In the genomic region with DNA sequence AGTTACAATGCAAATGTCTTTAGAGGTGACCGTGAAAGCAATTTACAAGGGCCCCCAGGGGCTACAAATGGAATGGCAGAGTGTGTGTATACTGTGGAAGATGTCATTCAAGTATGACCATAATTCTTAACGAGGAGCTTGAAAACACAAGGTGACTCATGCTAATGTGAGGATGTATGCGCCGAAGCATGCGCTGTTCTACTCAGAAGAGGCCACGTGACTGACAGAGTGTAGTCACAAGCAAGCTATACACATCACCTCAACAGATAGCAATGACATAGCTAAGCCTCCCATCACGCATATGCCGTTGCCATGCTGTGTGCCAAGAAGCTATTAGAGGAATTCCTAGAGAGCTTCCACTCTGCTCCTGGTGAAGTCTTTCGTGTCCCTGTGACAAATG, we compare ENCODE assay signal across 20 mouse cellular contexts. TPM values are rescaled to one million over a fixed set of nuclear protein-coding genes. Genes with fewer than 3 reads are reported as not detected.
DNase-seq lines count a peak whose midpoint lies in the region; ATAC-seq and TF ChIP-seq lines count a peak whose summit lies in the region.
"Had no signal": no experiment of that assay in that cellular context is flagged by ENCODE, and none has a peak within 500 bp of the region (broad histone marks: within the 10 kb centered on the region; RNA-seq: fewer than 3 reads in every experiment).

No protein-coding gene starts in this region.

- no peak for DNase-seq in hindbrain, postnatal 0 days (ENCODE audit: low spot score)
- no peak for DNase-seq in hindbrain, embryonic 11.5 days (ENCODE audit: low spot score)
- DNase-seq in midbrain, embryonic 11.5 days (ENCODE audit: low spot score, missing footprints) = peak; percentile 39
- peak; percentile 3 for DNase-seq in CH12.LX (ENCODE audit: extremely low read depth)
- no peak for DNase-seq in liver, postnatal 0 days
- DNase-seq: adrenal gland, adult 8-10 months; adrenal gland, postnatal 36 days; B cell, adult 2 months; cerebellum, adult 2 months; cerebellum, postnatal 10 days; forebrain, postnatal 0 days; gastrocnemius, postnatal 14 days; heart, adult 2 months; heart, postnatal 14 days had no signal

- TF ChIP-seq CTCF in hindbrain, postnatal 0 days (IDR thresholded peaks at IDR 0.05; ENCODE audit: low read depth) = no peak
- no peak for TF ChIP-seq CTCF in CH12.LX (conservative IDR thresholded peaks at IDR 0.05 in 1 of 2, IDR thresholded peaks at IDR 0.05 in 1 of 2; ENCODE audit: low read depth in 2 of 2, low read length in 2 of 2)
- no peak for TF ChIP-seq CTCF in liver, postnatal 0 days (IDR thresholded peaks at IDR 0.05; ENCODE audit: low read depth)

- 78% methylated on average over 9 of the region's 9 CpGs for WGBS in hindbrain, postnatal 0 days
- 88% methylated on average over 9 of the region's 9 CpGs for WGBS in hindbrain, embryonic 11.5 days
- WGBS in midbrain, embryonic 11.5 days = 91% methylated on average over 9 of the region's 9 CpGs
- WGBS in midbrain, embryonic 16.5 days = 79% methylated on average over 9 of the region's 9 CpGs
- 81% methylated on average over 9 of the region's 9 CpGs for WGBS in liver, postnatal 0 days (ENCODE audit: insufficient replicate concordance)

- H3K9me3 ChIP-seq in hindbrain, postnatal 0 days (ENCODE audit: low read length) = no peaks in the 10 kb centered on the region
- H3K9me3 ChIP-seq in hindbrain, embryonic 11.5 days (ENCODE audit: control insufficient read depth, low read length) = no peaks in the 10 kb centered on the region
- no peaks in the 10 kb centered on the region for H3K9me3 ChIP-seq in midbrain, embryonic 11.5 days (ENCODE audit: control insufficient read depth, low read length)
- H3K9me3 ChIP-seq in midbrain, embryonic 16.5 days (replicated peaks; ENCODE audit: control insufficient read depth, low read length, poor library complexity, severe bottlenecking) = no peaks in the 10 kb centered on the region
- H3K9me3 ChIP-seq in CH12.LX (replicated peaks; ENCODE audit: low read length) = no peaks in the 10 kb centered on the region
- no peaks in the 10 kb centered on the region for H3K9me3 ChIP-seq in liver, postnatal 0 days (ENCODE audit: low read length)
- H3K9me3 ChIP-seq: embryonic facial prominence, embryonic 10.5 days; forebrain, embryonic 13.5 days; heart, embryonic 15.5 days had no signal

- no peak for TF ChIP-seq EP300 in CH12.LX (IDR thresholded peaks at IDR 0.05; ENCODE audit: low read length)
- TF ChIP-seq EP300 in liver, postnatal 0 days (IDR thresholded peaks at IDR 0.05; ENCODE audit: low read depth) = no peak

- no peak overlapping the region for H3K27ac ChIP-seq in hindbrain, postnatal 0 days
- H3K27ac ChIP-seq in hindbrain, embryonic 11.5 days (ENCODE audit: low read depth, low read length) = no peak overlapping the region
- no peak overlapping the region for H3K27ac ChIP-seq in midbrain, embryonic 11.5 days (ENCODE audit: low read depth, low read length)
- H3K27ac ChIP-seq in midbrain, embryonic 16.5 days (ENCODE audit: low read length) = no peak overlapping the region
- H3K27ac ChIP-seq in CH12.LX (ENCODE audit: insufficient read depth, low read depth) = no peak overlapping the region
- H3K27ac ChIP-seq in liver, postnatal 0 days (ENCODE audit: low read depth) = no peak overlapping the region
- H3K27ac ChIP-seq: embryonic facial prominence, embryonic 10.5 days; forebrain, embryonic 13.5 days; heart, adult 2 months; heart, embryonic 15.5 days had no signal

- in situ Hi-C loops in CH12.LX (cut with MboI; ENCODE audit: low pct_ligation_motif_present, low pct_unique_long_range_greater_than_20kb, low sequenced_read_pairs) = no loop called here

- H3K27me3 ChIP-seq in hindbrain, postnatal 0 days (ENCODE audit: insufficient read depth, low read length) = no peaks in the 10 kb centered on the region
- H3K27me3 ChIP-seq in hindbrain, embryonic 11.5 days (ENCODE audit: control insufficient read depth, insufficient read depth, low read length) = no peaks in the 10 kb centered on the region
- H3K27me3 ChIP-seq in midbrain, embryonic 11.5 days (ENCODE audit: control insufficient read depth, insufficient read depth, low read length) = no peaks in the 10 kb centered on the region
- H3K27me3 ChIP-seq in midbrain, embryonic 16.5 days (ENCODE audit: control insufficient read depth, insufficient read depth, low read depth, low read length) = no peaks in the 10 kb centered on the region
- no peaks in the 10 kb centered on the region for H3K27me3 ChIP-seq in CH12.LX (replicated peaks)
- H3K27me3 ChIP-seq in liver, postnatal 0 days (ENCODE audit: insufficient read depth, low read length) = no peaks in the 10 kb centered on the region
- H3K27me3 ChIP-seq: heart, embryonic 15.5 days had no signal

- H3K79me2 ChIP-seq in CH12.LX (replicated peaks; ENCODE audit: control insufficient read depth, extremely low read depth, insufficient read depth, poor library complexity, severe bottlenecking) = no peaks in the 10 kb centered on the region

- no peak overlapping the region for H3K4me2 ChIP-seq in hindbrain, postnatal 0 days (ENCODE audit: low read depth, low read length)
- no peak overlapping the region for H3K4me2 ChIP-seq in hindbrain, embryonic 11.5 days (replicated peaks; ENCODE audit: low read depth, low read length)
- no peak overlapping the region for H3K4me2 ChIP-seq in midbrain, embryonic 11.5 days
- H3K4me2 ChIP-seq in midbrain, embryonic 16.5 days (ENCODE audit: low read length) = no peak overlapping the region
- no peak overlapping the region for H3K4me2 ChIP-seq in CH12.LX (ENCODE audit: insufficient read depth, low read depth, poor library complexity, severe bottlenecking)
- no peak overlapping the region for H3K4me2 ChIP-seq in liver, postnatal 0 days (ENCODE audit: low read depth, low read length)
- H3K4me2 ChIP-seq: forebrain, embryonic 13.5 days; heart, embryonic 11.5 days; heart, embryonic 15.5 days had no signal

- no peaks in the 10 kb centered on the region for H3K36me3 ChIP-seq in hindbrain, postnatal 0 days (ENCODE audit: insufficient read depth, low read length)
- no peaks in the 10 kb centered on the region for H3K36me3 ChIP-seq in hindbrain, embryonic 11.5 days (ENCODE audit: control insufficient read depth, insufficient read depth, low read length)
- no peaks in the 10 kb centered on the region for H3K36me3 ChIP-seq in midbrain, embryonic 11.5 days (ENCODE audit: control insufficient read depth, insufficient read depth, low read length)
- H3K36me3 ChIP-seq in midbrain, embryonic 16.5 days (ENCODE audit: control insufficient read depth, insufficient read depth, low read length) = no peaks in the 10 kb centered on the region
- H3K36me3 ChIP-seq in CH12.LX (replicated peaks in 1 of 2; ENCODE audit: control insufficient read depth in 1 of 2, insufficient read depth in 1 of 2, low read length in 1 of 2) = no peaks in the 10 kb centered on the region
- no peaks in the 10 kb centered on the region for H3K36me3 ChIP-seq in liver, postnatal 0 days (replicated peaks; ENCODE audit: insufficient read depth, low read length)
- H3K36me3 ChIP-seq: embryonic facial prominence, embryonic 10.5 days; heart, embryonic 15.5 days had no signal

- no peak overlapping the region for H3K4me3 ChIP-seq in hindbrain, postnatal 0 days (ENCODE audit: low read length)
- H3K4me3 ChIP-seq in hindbrain, embryonic 11.5 days (ENCODE audit: low read depth, low read length) = no peak overlapping the region
- H3K4me3 ChIP-seq in midbrain, embryonic 11.5 days (ENCODE audit: low read depth, low read length) = no peak overlapping the region
- no peak overlapping the region for H3K4me3 ChIP-seq in midbrain, embryonic 16.5 days (ENCODE audit: low read depth, low read length)
- no peak overlapping the region for H3K4me3 ChIP-seq in CH12.LX (replicated peaks in 1 of 3; ENCODE audit: low read depth in 2 of 3, low read length in 2 of 3, poor library complexity in 1 of 3)
- H3K4me3 ChIP-seq in liver, postnatal 0 days (ENCODE audit: low read depth, low read length) = no peak overlapping the region
- H3K4me3 ChIP-seq: embryonic facial prominence, embryonic 10.5 days; forebrain, embryonic 13.5 days; heart, adult 2 months; heart, embryonic 15.5 days had no signal

- no peaks in the 10 kb centered on the region for H3K4me1 ChIP-seq in hindbrain, postnatal 0 days (ENCODE audit: insufficient read depth, low read length)
- H3K4me1 ChIP-seq in hindbrain, embryonic 11.5 days (replicated peaks; ENCODE audit: control insufficient read depth, insufficient read depth, low read length) = no peaks in the 10 kb centered on the region
- H3K4me1 ChIP-seq in midbrain, embryonic 11.5 days (ENCODE audit: control insufficient read depth, insufficient read depth, low read length) = no peaks in the 10 kb centered on the region
- H3K4me1 ChIP-seq in midbrain, embryonic 16.5 days (ENCODE audit: control insufficient read depth, insufficient read depth, low read length) = no peaks in the 10 kb centered on the region
- H3K4me1 ChIP-seq in CH12.LX (ENCODE audit: control insufficient read depth in 1 of 2, insufficient read depth in 2 of 2) = peaks cover 0 to 4% of the 10 kb centered on the region in 2 experiments; a peak in 1 of 4 replicates
- H3K4me1 ChIP-seq in liver, postnatal 0 days (ENCODE audit: insufficient read depth) = peaks cover 3% of the 10 kb centered on the region; the same call in 1 of the 2 replicates

- 0 out of 2 replicates have a peak, but pooled peaks have one; percentile 66 for ATAC-seq in hindbrain, postnatal 0 days
- no peak for ATAC-seq in hindbrain, embryonic 11.5 days (ENCODE audit: low FRiP score)
- ATAC-seq in midbrain, embryonic 11.5 days (ENCODE audit: low FRiP score) = no peak
- ATAC-seq in midbrain, embryonic 16.5 days = no peak
- no peak for ATAC-seq in liver, postnatal 0 days
- no peak for ATAC-seq in activated CD4-positive, CD25-positive, alpha-beta regulatory T cell, adult 4 months
- ATAC-seq: forebrain, embryonic 13.5 days; forebrain, postnatal 0 days had no signal

- dilution Hi-C loops in CH12.LX (cut with MboI; ENCODE audit: extremely low pct_ligation_motif_present, extremely low pct_unique_long_range_greater_than_20kb, low sequenced_read_pairs) = no loop called here

- TF ChIP-seq POLR2A in CH12.LX (IDR thresholded peaks at IDR 0.05; ENCODE audit: low read depth, low read length) = no peak

- no peak overlapping the region for H3K9ac ChIP-seq in hindbrain, postnatal 0 days (replicated peaks; ENCODE audit: low read length)
- H3K9ac ChIP-seq in hindbrain, embryonic 11.5 days (ENCODE audit: low read depth, low read length) = no peak overlapping the region
- no peak overlapping the region for H3K9ac ChIP-seq in midbrain, embryonic 11.5 days (ENCODE audit: low read length)
- no peak overlapping the region for H3K9ac ChIP-seq in midbrain, embryonic 16.5 days (ENCODE audit: low read depth, low read length)
- no peak overlapping the region for H3K9ac ChIP-seq in CH12.LX (ENCODE audit: insufficient read depth, low read depth)
- no peak overlapping the region for H3K9ac ChIP-seq in liver, postnatal 0 days (replicated peaks)
- H3K9ac ChIP-seq: forebrain, embryonic 13.5 days; forebrain, postnatal 0 days; heart, embryonic 15.5 days had no signal

- TF ChIP-seq RAD21 in CH12.LX (IDR thresholded peaks at IDR 0.05; ENCODE audit: low read depth, low read length) = no peak

RNA-seq across cellular contexts. Expression of a gene that starts 5.2 kb away (rescaled TPM):
- 32.0 and 35.5 TPM in 2 replicates for total RNA-seq in hindbrain, postnatal 0 days (2014; rRNA removed)
- 17.8 and 19.1 TPM in 2 replicates for polyA plus RNA-seq in hindbrain, postnatal 0 days (2015; fragmentation: Nextera tagmentation; extraction: Ambion mirVana)
- 0.34 and 0.88 TPM in 2 replicates for polyA plus RNA-seq in hindbrain, embryonic 11.5 days (2014; fragmentation: Nextera tagmentation; extraction: Ambion mirVana)
- polyA plus RNA-seq in midbrain, embryonic 11.5 days (2014; fragmentation: Nextera tagmentation; extraction: Ambion mirVana) = 0.51 and 0.74 TPM in 2 replicates
- polyA plus RNA-seq in midbrain, embryonic 16.5 days (2015; fragmentation: Nextera tagmentation; extraction: Ambion mirVana) = 16.9 and 22.7 TPM in 2 replicates
- 0.08 and 0.13 TPM in 2 replicates for total RNA-seq in CH12.LX (2012; rRNA removed)
- 0.16 TPM in 2 replicates for total RNA-seq in CH12.LX (2014; rRNA removed)
- 0.26 and 0.35 TPM in 2 replicates for polyA plus RNA-seq in CH12.LX (2012; ENCODE audit: insufficient read length, low read depth)
- polyA plus RNA-seq in liver, postnatal 0 days (2015; fragmentation: Nextera tagmentation; extraction: Ambion mirVana) = 0.06 TPM in 1 of 2 replicates, not detected in the other
- polyA plus RNA-seq in activated CD4-positive, CD25-positive, alpha-beta regulatory T cell, adult 4 months (2017; shearing (Covaris generic)) = under 1 TPM; 0.17 to 0.32 TPM

Comparison
In these comparisons a context has a peak if more than half of its experiments do, and no peak if none do; other contexts are left out.
1. DNase-seq: peak in midbrain, embryonic 11.5 days (single experiment) and CH12.LX (single experiment); none in hindbrain, postnatal 0 days (single experiment), hindbrain, embryonic 11.5 days (single experiment) and liver, postnatal 0 days (single experiment).